Mouse (Mus musculus) ES-Bruce4 (cell line): ENCODE measurements around the gene Adk. TPM values are rescaled to one million over a fixed set of nuclear protein-coding genes. Genes with fewer than 3 reads are reported as not detected.

Experiments used
- H3K27ac ChIP-seq: 2 replicates; pipeline ENCODE4 v1.5.1; 2012; ENCODE audit warnings: low read length, inconsistent platforms; ENCODE audit not compliant: insufficient read depth
- H3K27me3 ChIP-seq: 2 replicates; pipeline ENCODE4 v1.6.1; 2012; ENCODE audit warnings: mild to moderate bottlenecking, low read length, inconsistent platforms; ENCODE audit not compliant: control insufficient read depth, poor library complexity, insufficient read depth, severe bottlenecking
- H3K36me3 ChIP-seq: 2 replicates; pipeline ENCODE4 v1.6.1; 2012; ENCODE audit warnings: inconsistent platforms, mild to moderate bottlenecking, low read length, moderate library complexity; ENCODE audit not compliant: control insufficient read depth, poor library complexity, insufficient read depth, severe bottlenecking
- H3K4me1 ChIP-seq: one replicate; pipeline ENCODE4 v1.8.1; 2011; ENCODE audit warnings: low read length; ENCODE audit not compliant: control insufficient read depth, insufficient read depth
- H3K4me3 ChIP-seq: 2 replicates; pipeline ENCODE4 v1.5.1; 2011; ENCODE audit warnings: low read depth, mild to moderate bottlenecking, low read length
- H3K9ac ChIP-seq: 2 replicates; pipeline ENCODE4 v1.6.1; 2012; ENCODE audit warnings: low read depth, mild to moderate bottlenecking, inconsistent platforms; ENCODE audit not compliant: poor library complexity, severe bottlenecking
- H3K9me3 ChIP-seq: replicated peaks from 2 replicates; pipeline ENCODE4 v1.6.1; 2012; ENCODE audit warnings: mild to moderate bottlenecking, low read length, inconsistent platforms; ENCODE audit not compliant: control insufficient read depth, poor library complexity, insufficient read depth, severe bottlenecking
- CTCF ChIP-seq: IDR thresholded peaks from one replicate; pipeline ENCODE4 v1.8.1; 2011; ENCODE audit warnings: low read depth, low read length
- EP300 ChIP-seq: IDR thresholded peaks from 2 replicates; pipeline ENCODE4 v1.6.1; 2011; ENCODE audit warnings: low read depth, low read length; ENCODE audit not compliant: insufficient read depth
- POLR2A ChIP-seq: IDR thresholded peaks from one replicate; pipeline ENCODE4 v1.8.1; 2011; ENCODE audit warnings: low read length; ENCODE audit not compliant: insufficient read depth
- polyA plus RNA-seq: library from polyadenylated mRNA; stranded (reverse); fragments of >200 nt; gene quantifications from 2 replicates; pipeline ENCODE4 v1.2.4, GENCODE M21; 2011; ENCODE audit warnings: low read depth; ENCODE audit not compliant: missing spikeins, insufficient read depth, insufficient read length

Adk gene
- polyA plus RNA-seq, 1 experiment, result 110 TPM

DNA sequence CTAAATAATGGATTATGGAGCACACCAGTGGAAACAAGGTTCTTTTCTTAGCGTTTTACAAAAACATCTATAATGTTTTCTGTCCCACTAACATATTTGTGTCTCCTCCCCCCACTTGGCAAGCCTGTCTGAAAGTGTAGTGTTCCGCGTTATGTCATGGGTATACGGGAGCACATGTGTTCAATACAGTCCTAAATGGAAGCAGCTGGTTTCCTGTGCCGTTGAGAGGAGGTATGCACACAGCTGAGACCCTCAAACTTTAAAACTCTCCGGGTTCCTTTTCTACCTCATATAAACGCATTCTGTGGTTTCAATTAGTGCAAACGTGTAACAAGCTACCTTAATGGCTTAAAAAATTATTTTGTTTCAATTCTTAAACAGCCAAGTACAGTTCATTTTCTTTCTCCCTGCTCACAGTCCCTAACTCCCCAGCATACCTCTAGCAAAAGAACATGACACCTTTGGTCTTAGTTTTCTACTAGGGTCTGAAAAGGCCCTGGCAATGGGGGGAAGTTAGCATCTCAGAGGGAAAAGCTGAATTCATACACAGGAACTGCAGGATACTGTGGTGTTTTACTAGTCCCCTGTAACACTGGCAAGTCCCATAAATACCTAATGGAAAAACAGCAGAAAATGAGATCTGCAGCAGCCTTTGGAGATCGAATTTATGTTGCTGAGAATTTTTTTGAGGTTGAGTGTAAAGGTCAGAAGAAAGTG, 235.5 kb downstream of the Adk start:
- TF ChIP-seq CTCF (no peak), POLR2A (no peak), EP300 (no peak)
- Histone ChIP-seq H3K4me1 (no peaks in the 10 kb centered on the region), H3K4me3 (no peak overlapping the region)

GRCm38 (mm10) chr14:21299743-21300142, 247.4 kb downstream of the Adk start:
- no peaks in the 10 kb centered on the region for H3K27me3 ChIP-seq
- H3K9me3 ChIP-seq, result no peaks in the 10 kb centered on the region
- no peak overlapping the region for H3K9ac ChIP-seq
- H3K4me1 ChIP-seq, result no peaks in the 10 kb centered on the region
- no peak for TF ChIP-seq POLR2A
- TF ChIP-seq EP300, result no peak
- TF ChIP-seq CTCF, result no peak
- H3K36me3 ChIP-seq, result no peaks in the 10 kb centered on the region
- no peak overlapping the region for H3K27ac ChIP-seq
- no peak overlapping the region for H3K4me3 ChIP-seq

More for the DNA sequence above, 235.5 kb downstream of the Adk start:
- H3K27me3 ChIP-seq, result no peaks in the 10 kb centered on the region
- H3K9ac ChIP-seq, result no peak overlapping the region
- no peaks in the 10 kb centered on the region for H3K36me3 ChIP-seq
- H3K9me3 ChIP-seq, result no peaks in the 10 kb centered on the region
- no peak overlapping the region for H3K27ac ChIP-seq

DNA sequence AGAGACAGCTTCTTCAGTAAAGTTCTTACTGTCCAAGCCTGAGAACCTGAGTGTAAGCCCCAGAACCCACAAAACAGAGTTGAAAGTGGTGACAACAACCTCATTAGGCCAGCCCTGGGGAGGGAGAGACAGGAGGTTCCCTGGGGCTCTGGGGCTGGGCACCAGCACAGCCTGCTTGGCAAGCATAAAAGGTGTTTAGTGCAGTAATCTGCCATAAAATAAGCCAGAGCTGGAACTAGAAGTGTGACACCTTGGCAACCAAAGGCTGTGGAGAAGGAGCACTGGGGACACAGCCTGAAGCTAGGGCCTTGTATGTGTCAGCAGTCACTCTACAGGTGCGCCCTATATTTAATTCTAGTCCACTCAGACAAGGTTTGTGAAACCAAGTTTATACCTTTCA, 252.4 kb downstream of the Adk start:
- Histone ChIP-seq H3K4me3 (no peak overlapping the region), H3K27me3 (no peaks in the 10 kb centered on the region), H3K36me3 (no peaks in the 10 kb centered on the region), H3K9ac (no peak overlapping the region), H3K9me3 (no peaks in the 10 kb centered on the region), H3K27ac (no peak overlapping the region), H3K4me1 (no peaks in the 10 kb centered on the region)
- TF ChIP-seq EP300 (no peak), POLR2A (no peak), CTCF (no peak)

GRCm38 (mm10) chr14:21308349-21308936, 256.1 kb downstream of the Adk start:
- no peak overlapping the region for H3K27ac ChIP-seq
- no peaks in the 10 kb centered on the region for H3K27me3 ChIP-seq
- no peak overlapping the region for H3K9ac ChIP-seq
- H3K4me1 ChIP-seq, result no peaks in the 10 kb centered on the region
- H3K4me3 ChIP-seq, result no peak overlapping the region
- H3K9me3 ChIP-seq, result no peaks in the 10 kb centered on the region
- TF ChIP-seq EP300, result no peak
- no peak for TF ChIP-seq CTCF
- TF ChIP-seq POLR2A, result no peak
- no peaks in the 10 kb centered on the region for H3K36me3 ChIP-seq

DNA sequence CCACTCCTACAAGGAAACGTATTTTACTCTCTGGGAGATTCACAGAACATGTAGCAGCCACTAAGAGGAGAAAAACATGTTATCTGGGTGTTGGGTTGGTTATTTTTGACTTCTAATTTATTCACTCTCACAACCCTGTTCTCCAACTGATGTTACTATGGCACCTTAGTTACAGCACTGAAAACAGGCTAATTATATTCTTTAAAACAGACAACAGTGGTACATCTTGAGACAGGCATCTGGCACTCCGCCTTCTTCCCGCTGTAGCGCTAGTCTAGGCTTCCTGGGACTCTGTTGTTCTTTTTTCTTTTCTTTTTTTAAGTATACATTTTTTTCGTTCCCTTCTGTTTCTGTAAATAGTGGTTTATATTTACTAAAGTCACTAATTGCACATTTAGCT, 258.2 kb downstream of the Adk start:
- Histone ChIP-seq H3K9ac (no peak overlapping the region), H3K4me1 (no peaks in the 10 kb centered on the region), H3K9me3 (no peaks in the 10 kb centered on the region), H3K36me3 (no peaks in the 10 kb centered on the region), H3K4me3 (no peak overlapping the region), H3K27ac (no peak overlapping the region), H3K27me3 (no peaks in the 10 kb centered on the region)
- no peak for TF ChIP-seq CTCF
- no peak for TF ChIP-seq EP300
- no peak for TF ChIP-seq POLR2A

- TF ChIP-seq EP300 (no peak), CTCF (no peak), POLR2A (no peak)
- no peaks in the 10 kb centered on the region for H3K4me1 ChIP-seq
- H3K9ac ChIP-seq, result no peak overlapping the region
- H3K27me3 ChIP-seq, result no peaks in the 10 kb centered on the region
- no peak overlapping the region for H3K4me3 ChIP-seq
- H3K9me3 ChIP-seq, result no peaks in the 10 kb centered on the region
- no peaks in the 10 kb centered on the region for H3K36me3 ChIP-seq
- no peak overlapping the region for H3K27ac ChIP-seq
Measured at GRCm38 (mm10) chr14:21313561-21314342, 261.4 kb downstream of the Adk start.
